Mouse (Mus musculus) liver, embryonic 15.5 days (tissue): ENCODE data around the gene 4930470P17Rik. TPM values are rescaled to one million over a fixed set of nuclear protein-coding genes. Genes with fewer than 3 reads are reported as not detected.

Experiments
- ATAC-seq: fragments of 200-750 bp; cut with Nextera tagmentation; 2 replicates; pipeline ENCODE4 v1.8.0; 2017; ENCODE audit warnings: moderate number of reproducible peaks, mild to moderate bottlenecking, moderate library complexity; ENCODE audit not compliant: insufficient read depth
- H3K27ac ChIP-seq: fragments of 300-500 bp; sonication (generic); replicated peaks from 2 replicates; pipeline ENCODE4 v1.5.1; 2015; ENCODE audit warnings: mild to moderate bottlenecking, inconsistent platforms
- H3K27me3 ChIP-seq: fragments of 300-500 bp; sonication (generic); 2 replicates; pipeline ENCODE4 v1.6.1; 2015; ENCODE audit warnings: mild to moderate bottlenecking, inconsistent platforms
- H3K36me3 ChIP-seq: fragments of 300-500 bp; sonication (generic); replicated peaks from 2 replicates; pipeline ENCODE4 v1.6.1; 2015; ENCODE audit warnings: moderate library complexity, mild to moderate bottlenecking, inconsistent platforms
- H3K4me1 ChIP-seq: fragments of 300-500 bp; sonication (generic); replicated peaks from 2 replicates; pipeline ENCODE4 v1.6.1; 2015; ENCODE audit warnings: inconsistent platforms
- H3K4me2 ChIP-seq: fragments of 300-500 bp; sonication (generic); 2 replicates; pipeline ENCODE4 v1.6.1; 2015; ENCODE audit warnings: moderate library complexity, mild to moderate bottlenecking, inconsistent platforms
- H3K4me3 ChIP-seq: fragments of 300-500 bp; sonication (generic); replicated peaks from 2 replicates; pipeline ENCODE4 v1.5.1; 2015; ENCODE audit warnings: mild to moderate bottlenecking, inconsistent platforms
- H3K9ac ChIP-seq: fragments of 300-500 bp; sonication (generic); 2 replicates; pipeline ENCODE4 v1.6.1; 2015; ENCODE audit warnings: moderate library complexity, mild to moderate bottlenecking, inconsistent platforms
- H3K9me3 ChIP-seq: fragments of 300-500 bp; sonication (generic); replicated peaks from 2 replicates; pipeline ENCODE4 v1.6.1; 2016; ENCODE audit warnings: inconsistent platforms
- WGBS: fragments of 180-500 bp; shearing (Covaris S2); methylation state at CpG from one replicate; pipeline ENCODE4 v1.1.7; 2015; ENCODE audit warnings: mixed read lengths; ENCODE audit not compliant: insufficient replicate concordance; 5-methylcytosine and 5-hydroxymethylcytosine counted together
- polyA plus RNA-seq: library from polyadenylated mRNA; unstranded; fragments of >200 nt; fragmentation: Nextera tagmentation; extraction: Ambion mirVana; gene quantifications from 2 replicates; pipeline ENCODE4 v1.2.1, GENCODE M21; 2015

The 4930470P17Rik gene
- polyA plus RNA-seq, 1 experiment from 2014 or later = not detected

- Histone ChIP-seq H3K27ac (no peak overlapping the region), H3K4me3 (no peak overlapping the region), H3K9me3 (no peaks in the 10 kb centered on the region; the same call in 1 of the 2 replicates), H3K4me2 (no peak overlapping the region), H3K9ac (no peak overlapping the region), H3K36me3 (no peaks in the 10 kb centered on the region), H3K4me1 (no peaks in the 10 kb centered on the region), H3K27me3 (no peaks in the 10 kb centered on the region)
- no peak for ATAC-seq
- 65% methylated on average over 5 of the region's 5 CpGs for WGBS
Measured at GRCm38 (mm10) chr2:170578588-170578987, 23.2 kb downstream of the 4930470P17Rik start.

GRCm38 (mm10) chr2:170577502-170577901 lies 24.3 kb downstream of the 4930470P17Rik start:
- Histone ChIP-seq H3K9me3 (no peaks in the 10 kb centered on the region; the same call in 1 of the 2 replicates), H3K4me3 (no peak overlapping the region), H3K4me1 (no peaks in the 10 kb centered on the region), H3K27ac (no peak overlapping the region), H3K36me3 (no peaks in the 10 kb centered on the region), H3K27me3 (no peaks in the 10 kb centered on the region), H3K9ac (no peak overlapping the region), H3K4me2 (no peak overlapping the region)
- 33% methylated on average over 3 of the region's 3 CpGs for WGBS
- ATAC-seq = no peak

GRCm38 (mm10) chr2:170576077-170576476 lies 25.7 kb downstream of the 4930470P17Rik start:
- no peak overlapping the region for H3K4me3 ChIP-seq
- ATAC-seq = no peak
- H3K36me3 ChIP-seq = no peaks in the 10 kb centered on the region
- no peak overlapping the region for H3K27ac ChIP-seq
- H3K4me2 ChIP-seq = no peak overlapping the region
- WGBS = 79% methylated on average over 12 of the region's 12 CpGs
- H3K9ac ChIP-seq = no peak overlapping the region
- H3K9me3 ChIP-seq = no peaks in the 10 kb centered on the region; the same call in 1 of the 2 replicates
- H3K4me1 ChIP-seq = no peaks in the 10 kb centered on the region
- no peaks in the 10 kb centered on the region for H3K27me3 ChIP-seq

GRCm38 (mm10) chr2:170564995-170565394 lies 36.8 kb downstream of the 4930470P17Rik start:
- no peak for ATAC-seq
- WGBS = 65% methylated on average over 8 of the region's 8 CpGs
- Histone ChIP-seq H3K9ac (no peak overlapping the region), H3K9me3 (no peaks in the 10 kb centered on the region), H3K27me3 (no peaks in the 10 kb centered on the region), H3K4me2 (no peak overlapping the region), H3K4me1 (no peaks in the 10 kb centered on the region), H3K4me3 (no peak overlapping the region), H3K36me3 (no peaks in the 10 kb centered on the region), H3K27ac (no peak overlapping the region)

GRCm38 (mm10) chr2:170563956-170564855 lies 37.6 kb downstream of the 4930470P17Rik start:
- Histone ChIP-seq H3K9me3 (no peaks in the 10 kb centered on the region), H3K9ac (no peak overlapping the region), H3K4me2 (no peak overlapping the region), H3K27me3 (no peaks in the 10 kb centered on the region), H3K27ac (no peak overlapping the region), H3K4me3 (no peak overlapping the region), H3K4me1 (no peaks in the 10 kb centered on the region), H3K36me3 (no peaks in the 10 kb centered on the region)
- 71% methylated on average over 15 of the region's 15 CpGs for WGBS
- ATAC-seq = no peak

- Histone ChIP-seq H3K27me3 (no peaks in the 10 kb centered on the region), H3K9me3 (no peaks in the 10 kb centered on the region), H3K36me3 (no peaks in the 10 kb centered on the region), H3K9ac (no peak overlapping the region), H3K4me2 (no peak overlapping the region), H3K4me1 (no peaks in the 10 kb centered on the region), H3K27ac (no peak overlapping the region), H3K4me3 (no peak overlapping the region)
- ATAC-seq = no peak
- WGBS = 69% methylated on average over 7 of the region's 7 CpGs
Measured at GRCm38 (mm10) chr2:170552088-170552487, 49.7 kb downstream of the 4930470P17Rik start.

GRCm38 (mm10) chr2:170550240-170550639 lies 51.6 kb downstream of the 4930470P17Rik start:
- H3K27ac ChIP-seq = no peak overlapping the region
- H3K9me3 ChIP-seq = no peaks in the 10 kb centered on the region
- 17% methylated on average over 5 of the region's 5 CpGs for WGBS
- no peaks in the 10 kb centered on the region for H3K4me1 ChIP-seq
- H3K4me3 ChIP-seq = no peak overlapping the region
- H3K27me3 ChIP-seq = no peaks in the 10 kb centered on the region
- H3K36me3 ChIP-seq = no peaks in the 10 kb centered on the region
- H3K4me2 ChIP-seq = no peak overlapping the region
- no peak overlapping the region for H3K9ac ChIP-seq
- ATAC-seq = no peak

- no peaks in the 10 kb centered on the region for H3K9me3 ChIP-seq
- 65% methylated on average over 2 of the region's 2 CpGs for WGBS
- no peaks in the 10 kb centered on the region for H3K4me1 ChIP-seq
- no peak overlapping the region for H3K4me3 ChIP-seq
- no peaks in the 10 kb centered on the region for H3K27me3 ChIP-seq
- no peak overlapping the region for H3K27ac ChIP-seq
- H3K36me3 ChIP-seq = no peaks in the 10 kb centered on the region
- no peak for ATAC-seq
- H3K4me2 ChIP-seq = no peak overlapping the region
- no peak overlapping the region for H3K9ac ChIP-seq
Measured at GRCm38 (mm10) chr2:170549146-170549545, 52.7 kb downstream of the 4930470P17Rik start.

GRCm38 (mm10) chr2:170548046-170548445 lies 53.8 kb downstream of the 4930470P17Rik start:
- Histone ChIP-seq H3K9ac (no peak overlapping the region), H3K36me3 (no peaks in the 10 kb centered on the region), H3K9me3 (no peaks in the 10 kb centered on the region), H3K27me3 (no peaks in the 10 kb centered on the region), H3K4me2 (no peak overlapping the region), H3K27ac (no peak overlapping the region), H3K4me3 (no peak overlapping the region), H3K4me1 (no peaks in the 10 kb centered on the region)
- 40% methylated on average over 4 of the region's 4 CpGs for WGBS
- no peak for ATAC-seq

- H3K9ac ChIP-seq = no peak overlapping the region
- H3K9me3 ChIP-seq = no peaks in the 10 kb centered on the region
- no peak overlapping the region for H3K4me3 ChIP-seq
- H3K27ac ChIP-seq = no peak overlapping the region
- no peaks in the 10 kb centered on the region for H3K27me3 ChIP-seq
- WGBS = 49% methylated on average over 6 of the region's 6 CpGs
- no peaks in the 10 kb centered on the region for H3K4me1 ChIP-seq
- no peak for ATAC-seq
- no peak overlapping the region for H3K4me2 ChIP-seq
- H3K36me3 ChIP-seq = no peaks in the 10 kb centered on the region
Measured at GRCm38 (mm10) chr2:170547526-170547925, 54.3 kb downstream of the 4930470P17Rik start.

GRCm38 (mm10) chr2:170545745-170546144 lies 56.1 kb downstream of the 4930470P17Rik start:
- Histone ChIP-seq H3K9me3 (no peaks in the 10 kb centered on the region), H3K27ac (no peak overlapping the region), H3K27me3 (no peaks in the 10 kb centered on the region), H3K4me1 (no peaks in the 10 kb centered on the region), H3K9ac (no peak overlapping the region), H3K4me2 (no peak overlapping the region), H3K36me3 (no peaks in the 10 kb centered on the region), H3K4me3 (no peak overlapping the region)
- no peak for ATAC-seq
- WGBS = 40% methylated on average over 4 of the region's 4 CpGs
